Mouse (Mus musculus) kidney, adult 2 months (tissue): Measurements from ENCODE around the gene Hhat.

ENCODE experiments used
- CTCF ChIP-seq: fragments of 200-500 bp; conservative IDR thresholded peaks from 2 replicates; pipeline ENCODE4 v1.5.1; 2011; ENCODE audit warnings: low read depth, mild to moderate bottlenecking, control low read depth, low read length, moderate library complexity, mixed read lengths; ENCODE audit not compliant: insufficient read depth, insufficient read length
- POLR2A ChIP-seq: fragments of 200-500 bp; IDR thresholded peaks from one replicate; pipeline ENCODE4 v1.6.1; 2011; ENCODE audit warnings: low read depth, low read length, control low read depth

- TF ChIP-seq CTCF (no peak), POLR2A (no peak)
Observed at GRCm38 (mm10) chr1:192770495-192771331, at the start of gene Hhat.
